ENCODE assay signal across 10 mouse cellular contexts in the genomic region with DNA sequence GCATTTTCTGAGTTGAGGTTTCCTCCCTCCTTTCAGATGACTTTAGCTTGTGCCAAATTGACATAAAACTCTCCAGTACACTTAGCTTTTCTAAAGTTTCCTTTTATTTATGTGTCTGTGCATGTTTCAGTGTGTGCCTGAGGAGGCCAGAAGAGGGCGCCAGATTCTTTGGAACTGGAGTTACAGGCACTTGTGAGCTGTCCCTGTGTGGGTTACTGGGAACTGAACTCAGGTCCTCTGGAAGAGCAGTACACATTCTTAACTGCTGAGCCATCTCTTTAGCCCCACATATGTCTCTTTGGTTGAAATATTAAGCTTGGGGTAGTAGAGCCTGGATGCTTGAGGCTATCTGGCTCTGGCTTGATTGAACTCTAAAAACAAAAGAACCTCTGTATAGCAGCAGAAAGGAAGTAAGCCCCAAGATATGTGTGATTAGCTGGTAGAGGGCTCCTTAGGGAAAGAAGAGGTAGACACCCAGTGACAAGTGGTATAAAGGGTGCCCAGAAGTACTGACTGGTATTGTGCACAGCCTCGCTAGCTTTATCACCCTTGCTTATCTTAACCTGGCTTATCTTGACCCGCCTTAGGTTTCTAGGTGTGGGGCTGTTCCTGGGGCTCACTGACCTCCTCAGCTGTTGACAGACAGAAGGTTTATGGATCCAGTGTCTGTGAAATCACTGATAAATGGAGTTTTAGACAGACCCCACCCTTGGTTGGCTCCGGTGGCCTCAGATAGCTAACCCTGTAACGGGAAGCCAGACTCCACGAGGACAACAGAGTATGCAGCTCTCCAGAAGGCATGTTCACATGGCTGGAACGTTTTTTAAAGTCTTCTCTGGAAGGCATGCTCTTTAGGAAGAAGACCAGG. TPM values are rescaled to one million over a fixed set of nuclear protein-coding genes. Genes with fewer than 3 reads are reported as not detected.
DNase-seq lines count a peak whose midpoint lies in the region; ATAC-seq and TF ChIP-seq lines count a peak whose summit lies in the region.
"Had no signal": no experiment of that assay in that cellular context is flagged by ENCODE, and none has a peak within 500 bp of the region (broad histone marks: within the 10 kb centered on the region; RNA-seq: fewer than 3 reads in every experiment).

No protein-coding gene starts in this region.

- no peaks in the 10 kb centered on the region for H3K36me3 ChIP-seq in hindbrain, embryonic 11.5 days (ENCODE audit: control insufficient read depth, insufficient read depth, low read length)
- H3K36me3 ChIP-seq in hindbrain, embryonic 16.5 days (ENCODE audit: control insufficient read depth, insufficient read depth, low read length), result no peaks in the 10 kb centered on the region
- peaks cover 0 to 17% of the 10 kb centered on the region in 2 experiments for H3K36me3 ChIP-seq in CH12.LX (replicated peaks in 1 of 2; ENCODE audit: control insufficient read depth in 1 of 2, insufficient read depth in 1 of 2, low read length in 1 of 2)
- H3K36me3 ChIP-seq in liver, embryonic 14.5 days (replicated peaks; ENCODE audit: control insufficient read depth, insufficient read depth, low read depth), result no peaks in the 10 kb centered on the region

- ATAC-seq in hindbrain, embryonic 11.5 days (ENCODE audit: low FRiP score), result no peak
- ATAC-seq in hindbrain, embryonic 16.5 days, result no peak
- ATAC-seq in liver, embryonic 14.5 days (ENCODE audit: insufficient read depth), result peak; percentile 88
- ATAC-seq in inflammation-experienced regulatory T-cells, adult 6 months, result no peak

- no peak for TF ChIP-seq POLR2A in CH12.LX (IDR thresholded peaks at IDR 0.05; ENCODE audit: low read depth, low read length)

- no peak overlapping the region for H3K9ac ChIP-seq in hindbrain, embryonic 11.5 days (ENCODE audit: low read depth, low read length)
- no peak overlapping the region for H3K9ac ChIP-seq in hindbrain, embryonic 16.5 days (ENCODE audit: low read depth, low read length)
- no peak overlapping the region for H3K9ac ChIP-seq in CH12.LX (ENCODE audit: insufficient read depth, low read depth)
- peak overlapping the region; percentile 65 for H3K9ac ChIP-seq in liver, embryonic 14.5 days (replicated peaks)

- H3K9me3 ChIP-seq in hindbrain, embryonic 11.5 days (ENCODE audit: control insufficient read depth, low read length), result no peaks in the 10 kb centered on the region
- no peaks in the 10 kb centered on the region for H3K9me3 ChIP-seq in hindbrain, embryonic 16.5 days (ENCODE audit: control insufficient read depth, low read length)
- peaks cover 5% of the 10 kb centered on the region for H3K9me3 ChIP-seq in CH12.LX (replicated peaks; ENCODE audit: low read length)
- H3K9me3 ChIP-seq in liver, embryonic 14.5 days (ENCODE audit: control insufficient read depth, low read length), result no peaks in the 10 kb centered on the region

- TF ChIP-seq EP300 in CH12.LX (IDR thresholded peaks at IDR 0.05; ENCODE audit: low read length), result no peak
- TF ChIP-seq EP300 in liver, embryonic 14.5 days (IDR thresholded peaks at IDR 0.05; ENCODE audit: low read depth), result peak; percentile 96

- DNase-seq in hindbrain, embryonic 11.5 days (ENCODE audit: low spot score), result peak; percentile 24
- DNase-seq in CH12.LX (ENCODE audit: extremely low read depth), result peak; percentile 33
- peak; percentile 87 for DNase-seq in c-Kit-positive CD71-positive TER-119-positive erythroid progenitor cells, embryonic 14.5 days (ENCODE audit: low spot score)
- DNase-seq in liver, embryonic 14.5 days (ENCODE audit: low read depth in 3 of 3, low spot score in 3 of 3), result peak; percentile 84 to 89 (median 86)
- DNase-seq in right cerebral cortex, postnatal 36 days (ENCODE audit: low spot score in 2 of 2), result no peak
- no peak for DNase-seq in left cerebral cortex, postnatal 36 days (ENCODE audit: low spot score in 2 of 2)
- DNase-seq: left cerebral cortex, postnatal 4 days had no signal

- TF ChIP-seq CTCF in CH12.LX (conservative IDR thresholded peaks at IDR 0.05 in 1 of 2, IDR thresholded peaks at IDR 0.05 in 1 of 2; ENCODE audit: low read depth in 2 of 2, low read length in 2 of 2), result peak; percentile 54 to 59; a peak in 3 of 4 replicates
- peak; percentile 84 for TF ChIP-seq CTCF in liver, embryonic 14.5 days (IDR thresholded peaks at IDR 0.05; ENCODE audit: low read depth)

- intact Hi-C loops in left cerebral cortex, postnatal 36 days (cut with DNase I), result no loop called here

- no peaks in the 10 kb centered on the region for H3K4me1 ChIP-seq in hindbrain, embryonic 11.5 days (replicated peaks; ENCODE audit: control insufficient read depth, insufficient read depth, low read length)
- H3K4me1 ChIP-seq in hindbrain, embryonic 16.5 days (ENCODE audit: control insufficient read depth, insufficient read depth, low read depth, low read length), result no peaks in the 10 kb centered on the region
- no peaks in the 10 kb centered on the region for H3K4me1 ChIP-seq in CH12.LX (ENCODE audit: control insufficient read depth in 1 of 2, insufficient read depth in 2 of 2)
- peaks cover 52 to 60% of the 10 kb centered on the region in 2 experiments for H3K4me1 ChIP-seq in liver, embryonic 14.5 days (replicated peaks; ENCODE audit: control insufficient read depth in 2 of 2, insufficient read depth in 2 of 2, low read length in 1 of 2)

- no peak overlapping the region for H3K27ac ChIP-seq in hindbrain, embryonic 11.5 days (ENCODE audit: low read depth, low read length)
- H3K27ac ChIP-seq in hindbrain, embryonic 16.5 days (ENCODE audit: low read depth, low read length), result no peak overlapping the region
- no peak overlapping the region for H3K27ac ChIP-seq in CH12.LX (ENCODE audit: insufficient read depth, low read depth)
- peak overlapping the region; percentile 94 for H3K27ac ChIP-seq in liver, embryonic 14.5 days

- H3K4me3 ChIP-seq in hindbrain, embryonic 11.5 days (ENCODE audit: low read depth, low read length), result no peak overlapping the region
- no peak overlapping the region for H3K4me3 ChIP-seq in hindbrain, embryonic 16.5 days (ENCODE audit: low read length)
- H3K4me3 ChIP-seq in CH12.LX (replicated peaks in 1 of 3; ENCODE audit: low read depth in 2 of 3, low read length in 2 of 3, poor library complexity in 1 of 3), result no peak overlapping the region
- H3K4me3 ChIP-seq in liver, embryonic 14.5 days (ENCODE audit: insufficient read depth in 1 of 2, low read depth in 2 of 2, low read length in 2 of 2), result 0 out of 4 replicates have a peak overlapping the region, but pooled peaks of 1 of the 2 experiments have one; percentile 0

- H3K4me2 ChIP-seq in hindbrain, embryonic 11.5 days (replicated peaks; ENCODE audit: low read depth, low read length), result no peak overlapping the region
- no peak overlapping the region for H3K4me2 ChIP-seq in hindbrain, embryonic 16.5 days (ENCODE audit: low read length)
- no peak overlapping the region for H3K4me2 ChIP-seq in CH12.LX (ENCODE audit: insufficient read depth, low read depth, poor library complexity, severe bottlenecking)
- peak overlapping the region; percentile 66 for H3K4me2 ChIP-seq in liver, embryonic 14.5 days (ENCODE audit: low read depth)

- no peaks in the 10 kb centered on the region for H3K79me2 ChIP-seq in CH12.LX (replicated peaks; ENCODE audit: control insufficient read depth, extremely low read depth, insufficient read depth, poor library complexity, severe bottlenecking)

- TF ChIP-seq RAD21 in CH12.LX (IDR thresholded peaks at IDR 0.05; ENCODE audit: low read depth, low read length), result peak; percentile 49

- no peaks in the 10 kb centered on the region for H3K27me3 ChIP-seq in hindbrain, embryonic 11.5 days (ENCODE audit: control insufficient read depth, insufficient read depth, low read length)
- no peaks in the 10 kb centered on the region for H3K27me3 ChIP-seq in hindbrain, embryonic 16.5 days (replicated peaks; ENCODE audit: control insufficient read depth, insufficient read depth, low read length)
- peaks cover 46% of the 10 kb centered on the region for H3K27me3 ChIP-seq in CH12.LX (replicated peaks)
- no peaks in the 10 kb centered on the region for H3K27me3 ChIP-seq in liver, embryonic 14.5 days (ENCODE audit: control insufficient read depth, insufficient read depth, low read length)

- WGBS in hindbrain, embryonic 11.5 days, result 69% methylated on average over 7 of the region's 7 CpGs
- WGBS in hindbrain, embryonic 16.5 days, result 69% methylated on average over 7 of the region's 7 CpGs
- WGBS in liver, embryonic 14.5 days (ENCODE audit: insufficient replicate concordance), result 7% methylated on average over 7 of the region's 7 CpGs

- dilution Hi-C loops in CH12.LX (cut with MboI; ENCODE audit: extremely low pct_ligation_motif_present, extremely low pct_unique_long_range_greater_than_20kb, low sequenced_read_pairs), result no loop called here

- in situ Hi-C loops in CH12.LX (cut with MboI; ENCODE audit: low pct_ligation_motif_present, low pct_unique_long_range_greater_than_20kb, low sequenced_read_pairs), result no loop called here

RNA-seq across cellular contexts. Expression of gene Sh3bp5l, which starts 22.4 kb away (rescaled TPM):
- 23.4 and 27.7 TPM in 2 replicates for polyA plus RNA-seq in hindbrain, embryonic 11.5 days (2014; fragmentation: Nextera tagmentation; extraction: Ambion mirVana)
- 48.0 and 50.6 TPM in 2 replicates for polyA plus RNA-seq in hindbrain, embryonic 16.5 days (2015; fragmentation: Nextera tagmentation; extraction: Ambion mirVana)
- total RNA-seq in CH12.LX (2012; rRNA removed) (26.1 and 27.7 TPM in 2 replicates), CH12.LX (2014; rRNA removed) (18.1 and 18.6 TPM in 2 replicates)
- polyA plus RNA-seq in CH12.LX (2012; ENCODE audit: insufficient read length, low read depth), result 22.2 and 22.8 TPM in 2 replicates
- polyA plus RNA-seq in liver, embryonic 14.5 days (2012; rRNA removed), result 9.0 and 9.1 TPM in 2 replicates
- polyA plus RNA-seq in liver, embryonic 14.5 days (2014; fragmentation: Nextera tagmentation; extraction: Ambion mirVana), result 9.1 and 12.4 TPM in 2 replicates
- polyA plus RNA-seq in inflammation-experienced regulatory T-cells, adult 6 months (2017; shearing (Covaris generic)), result 1 to 10 TPM; 5.1 to 7.9 (median 6.8) TPM
- total RNA-seq in left cerebral cortex, postnatal 36 days (2021), result 10 to 100 TPM; 53.6 to 57.8 TPM

RNA-seq across cellular contexts. Expression of gene Zfp672, which starts 22.8 kb away (rescaled TPM):
- polyA plus RNA-seq in hindbrain, embryonic 11.5 days (2014; fragmentation: Nextera tagmentation; extraction: Ambion mirVana), result 26.1 and 28.9 TPM in 2 replicates
- 38.2 and 38.6 TPM in 2 replicates for polyA plus RNA-seq in hindbrain, embryonic 16.5 days (2015; fragmentation: Nextera tagmentation; extraction: Ambion mirVana)
- total RNA-seq in CH12.LX (2012; rRNA removed) (34.9 and 43.7 TPM in 2 replicates), CH12.LX (2014; rRNA removed) (38.8 and 40.5 TPM in 2 replicates)
- 27.4 and 31.2 TPM in 2 replicates for polyA plus RNA-seq in CH12.LX (2012; ENCODE audit: insufficient read length, low read depth)
- polyA plus RNA-seq in liver, embryonic 14.5 days (2012; rRNA removed), result 20.3 and 22.2 TPM in 2 replicates
- 39.1 and 48.6 TPM in 2 replicates for polyA plus RNA-seq in liver, embryonic 14.5 days (2014; fragmentation: Nextera tagmentation; extraction: Ambion mirVana)
- 10 to 100 TPM; 40.5 to 41.4 (median 41.1) TPM for polyA plus RNA-seq in inflammation-experienced regulatory T-cells, adult 6 months (2017; shearing (Covaris generic))
- total RNA-seq in left cerebral cortex, postnatal 36 days (2021), result 10 to 100 TPM; 42.5 to 57.4 TPM

RNA-seq across cellular contexts. Expression of gene Lypd8, which starts 25.9 kb away (rescaled TPM):
- not detected in 2 replicates for polyA plus RNA-seq in hindbrain, embryonic 11.5 days (2014; fragmentation: Nextera tagmentation; extraction: Ambion mirVana)
- not detected in 2 replicates for polyA plus RNA-seq in hindbrain, embryonic 16.5 days (2015; fragmentation: Nextera tagmentation; extraction: Ambion mirVana)
- not detected in 2 replicates for total RNA-seq in CH12.LX (2012; rRNA removed)
- total RNA-seq in CH12.LX (2014; rRNA removed), result not detected in 2 replicates
- not detected in 2 replicates for polyA plus RNA-seq in CH12.LX (2012; ENCODE audit: insufficient read length, low read depth)
- polyA plus RNA-seq in liver, embryonic 14.5 days (2012; rRNA removed), result 0.09 and 0.17 TPM in 2 replicates
- polyA plus RNA-seq in liver, embryonic 14.5 days (2014; fragmentation: Nextera tagmentation; extraction: Ambion mirVana), result not detected in 2 replicates
- not detected for polyA plus RNA-seq in inflammation-experienced regulatory T-cells, adult 6 months (2017; shearing (Covaris generic))
- not detected for total RNA-seq in left cerebral cortex, postnatal 36 days (2021)
- total RNA-seq: left cerebral cortex, postnatal 4 days had no signal
- polyA plus RNA-seq: neural tube, embryonic 14.5 days had no signal

RNA-seq across cellular contexts. Expression of gene Zfp692, which starts 46.0 kb away (rescaled TPM):
- polyA plus RNA-seq in hindbrain, embryonic 11.5 days (2014; fragmentation: Nextera tagmentation; extraction: Ambion mirVana), result 12.5 and 15.5 TPM in 2 replicates
- polyA plus RNA-seq in hindbrain, embryonic 16.5 days (2015; fragmentation: Nextera tagmentation; extraction: Ambion mirVana), result 29.2 and 30.1 TPM in 2 replicates
- total RNA-seq in CH12.LX (2012; rRNA removed) (14.7 and 18.7 TPM in 2 replicates), CH12.LX (2014; rRNA removed) (13.1 and 14.2 TPM in 2 replicates)
- polyA plus RNA-seq in CH12.LX (2012; ENCODE audit: insufficient read length, low read depth), result 17.6 and 17.7 TPM in 2 replicates
- 18.7 and 19.8 TPM in 2 replicates for polyA plus RNA-seq in liver, embryonic 14.5 days (2012; rRNA removed)
- polyA plus RNA-seq in liver, embryonic 14.5 days (2014; fragmentation: Nextera tagmentation; extraction: Ambion mirVana), result 5.0 and 6.7 TPM in 2 replicates
- polyA plus RNA-seq in inflammation-experienced regulatory T-cells, adult 6 months (2017; shearing (Covaris generic)), result 10 to 100 TPM in 1 of 3 experiments, 1 to 10 TPM in 2; 7.6 to 10.2 (median 7.8) TPM
- 10 to 100 TPM; 17.8 to 31.5 TPM for total RNA-seq in left cerebral cortex, postnatal 36 days (2021)

Comparison
In these comparisons a context has a peak if more than half of its experiments do, and no peak if none do; other contexts are left out.
1. DNase-seq: peak in hindbrain, embryonic 11.5 days (single experiment), CH12.LX (single experiment), c-Kit-positive CD71-positive TER-119-positive erythroid progenitor cells, embryonic 14.5 days (single experiment) and liver, embryonic 14.5 days (3 of 3); none in right cerebral cortex, postnatal 36 days (0 of 2) and left cerebral cortex, postnatal 36 days (0 of 2).